21 mouse cellular contexts compared by ENCODE assay signal in the genomic region with DNA sequence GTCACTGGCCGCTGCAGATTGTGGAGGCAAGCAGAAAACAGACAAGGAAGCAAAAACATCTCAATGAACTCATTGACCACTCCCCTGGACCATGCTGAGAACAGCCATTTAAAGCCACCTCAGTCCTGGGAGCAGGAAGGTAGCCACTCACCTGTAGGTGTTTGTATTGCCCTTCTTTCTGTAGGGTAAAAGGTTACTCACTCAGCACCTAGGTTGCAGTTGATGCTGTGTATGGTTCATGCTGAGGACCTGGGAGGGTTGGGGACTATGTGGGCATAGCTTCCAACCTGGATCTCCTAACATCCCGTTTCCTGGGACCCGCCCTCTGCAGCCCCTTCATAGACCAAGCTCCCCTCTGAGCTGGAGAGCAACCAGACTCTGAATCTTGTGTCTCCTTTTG. TPM values are rescaled to one million over a fixed set of nuclear protein-coding genes. Genes with fewer than 3 reads are reported as not detected.
"Had no signal": no experiment of that assay in that cellular context is flagged by ENCODE, and none has a peak within 500 bp of the region (broad histone marks: within the 10 kb centered on the region; RNA-seq: fewer than 3 reads in every experiment).

No protein-coding gene starts in this region.

- ATAC-seq: liver, postnatal 0 days had no signal

- H3K4me3 ChIP-seq: liver, embryonic 13.5 days; liver, embryonic 15.5 days; lung, embryonic 15.5 days; megakaryocyte, embryonic 14.5 days; midbrain, embryonic 12.5 days; neural tube, embryonic 13.5 days; neural tube, embryonic 15.5 days had no signal

- H3K27me3 ChIP-seq: liver, embryonic 13.5 days; liver, embryonic 15.5 days; lung, embryonic 15.5 days; midbrain, embryonic 12.5 days; neural tube, embryonic 13.5 days; neural tube, embryonic 15.5 days had no signal

- H3K9me3 ChIP-seq: liver, embryonic 13.5 days; liver, embryonic 15.5 days; lung, embryonic 15.5 days; megakaryocyte, embryonic 14.5 days; midbrain, embryonic 12.5 days; neural tube, embryonic 13.5 days; neural tube, embryonic 15.5 days had no signal

- H3K27ac ChIP-seq: liver, embryonic 13.5 days; liver, embryonic 15.5 days; lung, embryonic 15.5 days; macrophage; midbrain, embryonic 12.5 days; neural tube, embryonic 13.5 days; neural tube, embryonic 15.5 days had no signal

- H3K36me3 ChIP-seq: liver, embryonic 13.5 days; liver, embryonic 15.5 days; lung, embryonic 15.5 days; midbrain, embryonic 12.5 days; neural tube, embryonic 13.5 days; neural tube, embryonic 15.5 days had no signal

- H3K4me1 ChIP-seq: liver, embryonic 13.5 days; liver, embryonic 15.5 days; lung, embryonic 15.5 days; megakaryocyte, embryonic 14.5 days; midbrain, embryonic 12.5 days had no signal

- H3K4me2 ChIP-seq: liver, embryonic 13.5 days; liver, embryonic 15.5 days; lung, embryonic 15.5 days; midbrain, embryonic 12.5 days; neural tube, embryonic 13.5 days; neural tube, embryonic 15.5 days had no signal

- H3K9ac ChIP-seq: liver, embryonic 13.5 days; liver, embryonic 15.5 days; liver, postnatal 0 days; lung, embryonic 15.5 days; midbrain, embryonic 12.5 days; neural tube, embryonic 13.5 days; neural tube, embryonic 15.5 days had no signal

- DNase-seq: liver, embryonic 13.5 days; liver, postnatal 0 days; lung, adult 2 months; lung, postnatal 14 days; lung, postnatal 36 days; midbrain, embryonic 14.5 days; retina, postnatal 1 day; right cerebral cortex, adult 18-20 months; right cerebral cortex, postnatal 25 days; thymus, adult 2 months; thymus, postnatal 25 days; thymus, postnatal 4 days had no signal

RNA-seq across cellular contexts. Expression of a gene that starts 14.8 kb away (rescaled TPM):
- total RNA-seq: megakaryocyte progenitor cell, adult 5-6 weeks; monocyte, adult 5-6 weeks had no signal
- polyA plus RNA-seq: macrophage had no signal
